Mouse (Mus musculus): ENCODE results near the gene Gcm2. TPM values are rescaled to one million over a fixed set of nuclear protein-coding genes. Genes with fewer than 3 reads are reported as not detected.

Gcm2 gene
- polyA plus RNA-seq (2014; fragmentation: Illumina TruSeq; extraction: RNeasy Lipid Tissue Mini Kit (QIAGEN cat#74804); ENCODE audit: insufficient read depth, low read depth, low replicate concordance) = 0.08 TPM

GRCm38 (mm10) chr13:41110935-41111334 lies at the start of gene Gcm2:
Gcm2 (minus strand) TSS chr13:41111035.

GRCm38 (mm10) chr13:41113940-41114339 lies 3.1 kb upstream of the Gcm2 start, which contains the start of gene Sycp2l:
Sycp2l (plus strand) TSS chr13:41114307.

GRCm38 (mm10) chr13:41079421-41079780 lies 31.4 kb downstream of the Gcm2 start, which contains the start of gene Mak:
Mak (minus strand) TSS chr13:41079706.

Other genes starting within 250 kb of the Gcm2 start
- gene Pak1ip1, start 110.0 kb downstream of the Gcm2 start, polyA plus RNA-seq (2014; fragmentation: Illumina TruSeq; extraction: RNeasy Lipid Tissue Mini Kit (QIAGEN cat#74804); ENCODE audit: insufficient read depth, low read depth, low replicate concordance) = 45.3 TPM
- 130 TPM for gene Tmem14c, start 94.7 kb downstream of the Gcm2 start, polyA plus RNA-seq (2014; fragmentation: Illumina TruSeq; extraction: RNeasy Lipid Tissue Mini Kit (QIAGEN cat#74804); ENCODE audit: insufficient read depth, low read depth, low replicate concordance)
- 3.2 TPM for gene Mak, start 31.3 kb downstream of the Gcm2 start, polyA plus RNA-seq (2014; fragmentation: Illumina TruSeq; extraction: RNeasy Lipid Tissue Mini Kit (QIAGEN cat#74804); ENCODE audit: insufficient read depth, low read depth, low replicate concordance)
- gene Sycp2l, start 3.3 kb upstream of the Gcm2 start, polyA plus RNA-seq (2014; fragmentation: Illumina TruSeq; extraction: RNeasy Lipid Tissue Mini Kit (QIAGEN cat#74804); ENCODE audit: insufficient read depth, low read depth, low replicate concordance) = not detected
- not detected for gene Elovl2, start 109.4 kb upstream of the Gcm2 start, polyA plus RNA-seq (2014; fragmentation: Illumina TruSeq; extraction: RNeasy Lipid Tissue Mini Kit (QIAGEN cat#74804); ENCODE audit: insufficient read depth, low read depth, low replicate concordance)
- gene Smim13, start 138.8 kb upstream of the Gcm2 start, polyA plus RNA-seq (2014; fragmentation: Illumina TruSeq; extraction: RNeasy Lipid Tissue Mini Kit (QIAGEN cat#74804); ENCODE audit: insufficient read depth, low read depth, low replicate concordance) = 8.9 TPM
- gene Gm17364, start 162.9 kb upstream of the Gcm2 start, polyA plus RNA-seq (2014; fragmentation: Illumina TruSeq; extraction: RNeasy Lipid Tissue Mini Kit (QIAGEN cat#74804); ENCODE audit: insufficient read depth, low read depth, low replicate concordance) = not detected

All from lung, adult 10 weeks (tissue).